Mouse (Mus musculus) forebrain, embryonic 14.5 days (tissue): Measurements from ENCODE around the gene Nacad. TPM values are rescaled to one million over a fixed set of nuclear protein-coding genes. Genes with fewer than 3 reads are reported as not detected.
A peak's percentile ranks its signal among the peaks of the same experiment; 100 is the strongest.

Source experiments
- ATAC-seq: fragments of 200-750 bp; cut with Nextera tagmentation; 2 replicates; pipeline ENCODE4 v1.8.0; 2017; ENCODE audit warnings: mild to moderate bottlenecking, moderate library complexity
- DNase-seq: peaks from one replicate; pipeline ENCODE4 v3.0.0-alpha.2; 2015; ENCODE audit warnings: low spot score
- H3K27ac ChIP-seq: fragments of 300-500 bp; sonication (generic); 2 replicates; pipeline ENCODE4 v1.5.1; 2014; ENCODE audit warnings: low read depth, mild to moderate bottlenecking, control low read depth, low read length, moderate library complexity
- H3K27me3 ChIP-seq: fragments of 300-500 bp; sonication (generic); replicated peaks from 2 replicates; pipeline ENCODE4 v1.6.1; 2014; ENCODE audit warnings: low read length, control low read depth, mixed read lengths; ENCODE audit not compliant: control insufficient read depth, insufficient read depth
- H3K36me3 ChIP-seq: fragments of 300-500 bp; sonication (generic); 2 replicates; pipeline ENCODE4 v1.6.1; 2014; ENCODE audit warnings: low read length, control low read depth; ENCODE audit not compliant: control insufficient read depth, insufficient read depth
- H3K4me1 ChIP-seq: fragments of 300-500 bp; sonication (generic); 2 replicates; pipeline ENCODE4 v1.6.1; 2014; ENCODE audit warnings: antibody characterized with exemption, low read length, control low read depth; ENCODE audit not compliant: control insufficient read depth, insufficient read depth
- H3K4me2 ChIP-seq: fragments of 300-500 bp; sonication (generic); 2 replicates; pipeline ENCODE4 v1.6.1; 2014; ENCODE audit warnings: mild to moderate bottlenecking, control low read depth, low read length
- H3K4me3 ChIP-seq: fragments of 300-500 bp; sonication (generic); 2 replicates; pipeline ENCODE4 v1.5.1; 2014; ENCODE audit warnings: low read depth, low read length, control low read depth
- H3K9ac ChIP-seq: fragments of 300-500 bp; sonication (generic); 2 replicates; pipeline ENCODE4 v1.6.1; 2014; ENCODE audit warnings: mild to moderate bottlenecking, low read length, control low read depth, moderate library complexity
- H3K9me3 ChIP-seq: fragments of 300-500 bp; sonication (generic); replicated peaks from 2 replicates; pipeline ENCODE4 v1.6.1; 2016; ENCODE audit warnings: low read length, control low read depth, mixed read lengths; ENCODE audit not compliant: control insufficient read depth
- WGBS: fragments of 180-500 bp; shearing (Covaris S2); extraction: QIAGEN DNeasy Blood & Tissue Kit; methylation state at CpG from one replicate; pipeline ENCODE4 v1.1.7; 2014; 5-methylcytosine and 5-hydroxymethylcytosine counted together
- polyA plus RNA-seq: library from polyadenylated mRNA; unstranded; fragments of >200 nt; fragmentation: Nextera tagmentation; extraction: Ambion mirVana; gene quantifications from 2 replicates; pipeline ENCODE4 v1.2.1, GENCODE M21; 2014

Nacad gene
- polyA plus RNA-seq, 1 experiment from 2014 or later: 49.6 TPM

- H3K4me3 ChIP-seq: no peak overlapping the region
- no peaks in the 10 kb centered on the region for H3K36me3 ChIP-seq
- H3K9me3 ChIP-seq: no peaks in the 10 kb centered on the region
- no peak overlapping the region for H3K27ac ChIP-seq
- H3K4me1 ChIP-seq: no peaks in the 10 kb centered on the region
- no peak for ATAC-seq
- 78% methylated on average over 8 of the region's 8 CpGs for WGBS
- H3K4me2 ChIP-seq: no peak overlapping the region
- H3K27me3 ChIP-seq: no peaks in the 10 kb centered on the region
- no peak overlapping the region for H3K9ac ChIP-seq
- DNase-seq: no peak
These were observed 30.3 kb upstream of the Nacad start for GRCm38 (mm10) chr11:6636150-6636549.

- Histone ChIP-seq H3K27ac (no peak overlapping the region), H3K4me3 (no peak overlapping the region), H3K4me2 (no peak overlapping the region), H3K36me3 (no peaks in the 10 kb centered on the region), H3K27me3 (no peaks in the 10 kb centered on the region), H3K9me3 (no peaks in the 10 kb centered on the region), H3K9ac (no peak overlapping the region), H3K4me1 (peaks cover 9% of the 10 kb centered on the region)
- DNase-seq (peak; percentile 47), ATAC-seq (no peak)
These were observed 23.8 kb upstream of the Nacad start for GRCm38 (mm10) chr11:6629655-6630054.

- Histone ChIP-seq H3K9ac (no peak overlapping the region), H3K4me1 (peaks cover 9% of the 10 kb centered on the region), H3K27me3 (no peaks in the 10 kb centered on the region), H3K27ac (no peak overlapping the region), H3K4me2 (no peak overlapping the region), H3K36me3 (peaks cover 4% of the 10 kb centered on the region), H3K9me3 (no peaks in the 10 kb centered on the region), H3K4me3 (no peak overlapping the region)
- peak; percentile 32 for DNase-seq
- ATAC-seq: no peak
- 29% methylated on average over 4 of the region's 4 CpGs for WGBS
These were observed 22.7 kb upstream of the Nacad start for GRCm38 (mm10) chr11:6628568-6628967.

GRCm38 (mm10) chr11:6627731-6628130, 21.9 kb upstream of the Nacad start:
- WGBS: 89% methylated on average over 4 of the region's 4 CpGs

GRCm38 (mm10) chr11:6626388-6626772, 20.5 kb upstream of the Nacad start:
- Histone ChIP-seq H3K4me3 (peak overlapping the region; percentile 73), H3K27ac (peak overlapping the region; percentile 45), H3K36me3 (peaks cover 25% of the 10 kb centered on the region), H3K27me3 (no peaks in the 10 kb centered on the region), H3K4me1 (peaks cover 9% of the 10 kb centered on the region), H3K9ac (peak overlapping the region; percentile 57), H3K9me3 (no peaks in the 10 kb centered on the region), H3K4me2 (peak overlapping the region; percentile 88)
- WGBS: 16% methylated on average over 16 of the region's 16 CpGs
- ATAC-seq (peak; percentile 6; the same call in 1 of the 2 replicates), DNase-seq (no peak)

More at GRCm38 (mm10) chr11:6627731-6628130, 21.9 kb upstream of the Nacad start:
- Histone ChIP-seq H3K27me3 (no peaks in the 10 kb centered on the region), H3K4me3 (no peak overlapping the region), H3K9ac (no peak overlapping the region), H3K9me3 (no peaks in the 10 kb centered on the region), H3K36me3 (peaks cover 12% of the 10 kb centered on the region), H3K27ac (no peak overlapping the region), H3K4me2 (no peak overlapping the region), H3K4me1 (peaks cover 9% of the 10 kb centered on the region)
- ATAC-seq (no peak), DNase-seq (no peak)

- peaks cover 32% of the 10 kb centered on the region for H3K36me3 ChIP-seq
- WGBS: under 1% methylated on average over 66 of the region's 66 CpGs
- peak within 1 kb of the TSS; percentile 88 for H3K4me2 ChIP-seq
- no peaks in the 10 kb centered on the region for H3K9me3 ChIP-seq
- ATAC-seq: peak; percentile 97
- peak; percentile 97 for DNase-seq
- H3K27me3 ChIP-seq: no peaks in the 10 kb centered on the region
- H3K4me3 ChIP-seq: peak within 1 kb of the TSS; percentile 73
- H3K27ac ChIP-seq: peak within 1 kb of the TSS; percentile 45
- peak within 1 kb of the TSS; percentile 57 for H3K9ac ChIP-seq
- H3K4me1 ChIP-seq: peaks cover 9% of the 10 kb centered on the region
These were observed 19.9 kb upstream of the Nacad start, which contains the start of gene Tbrg4 for GRCm38 (mm10) chr11:6625478-6626387. Gene Tbrg4, minus strand, starts transcription at chr11:6626067.

GRCm38 (mm10) chr11:6624619-6625382, 18.9 kb upstream of the Nacad start:
- DNase-seq (no peak), ATAC-seq (no peak)
- no peaks in the 10 kb centered on the region for H3K9me3 ChIP-seq

GRCm38 (mm10) chr11:6623704-6624103, 17.9 kb upstream of the Nacad start:
- no peak for DNase-seq
- H3K9ac ChIP-seq: no peak overlapping the region
- H3K27me3 ChIP-seq: no peaks in the 10 kb centered on the region
- H3K27ac ChIP-seq: no peak overlapping the region
- H3K4me1 ChIP-seq: peaks cover 9% of the 10 kb centered on the region
- 87% methylated on average over 10 of the region's 10 CpGs for WGBS
- H3K4me3 ChIP-seq: no peak overlapping the region
- H3K4me2 ChIP-seq: no peak overlapping the region
- H3K9me3 ChIP-seq: no peaks in the 10 kb centered on the region
- no peak for ATAC-seq
- H3K36me3 ChIP-seq: peaks cover 52% of the 10 kb centered on the region

More at GRCm38 (mm10) chr11:6624619-6625382, 18.9 kb upstream of the Nacad start:
- Histone ChIP-seq H3K9ac (peak overlapping the region; percentile 57), H3K4me1 (peaks cover 9% of the 10 kb centered on the region), H3K27ac (no peak overlapping the region), H3K36me3 (peaks cover 41% of the 10 kb centered on the region), H3K4me2 (peak overlapping the region; percentile 88), H3K4me3 (peak overlapping the region; percentile 73), H3K27me3 (no peaks in the 10 kb centered on the region)
- 72% methylated on average over 14 of the region's 14 CpGs for WGBS
